Mouse (Mus musculus): ENCODE data around the gene Eif3l. TPM values are rescaled to one million over a fixed set of nuclear protein-coding genes. Genes with fewer than 3 reads are reported as not detected.
A peak's percentile ranks its signal among the peaks of the same experiment; 100 is the strongest.

Eif3l gene
- polyA plus RNA-seq, 1 experiment from 2014 or later, result 205 TPM

GRCm38 (mm10) chr15:79073752-79074151 is 1.2 kb upstream of the Eif3l start:
- Histone ChIP-seq H3K27ac (no peak overlapping the region), H3K9ac (no peak overlapping the region), H3K4me1 (peaks cover 12% of the 10 kb centered on the region), H3K36me3 (peaks cover 24% of the 10 kb centered on the region), H3K4me3 (no peak overlapping the region), H3K4me2 (replicated peaks) (no peak overlapping the region), H3K27me3 (replicated peaks) (no peaks in the 10 kb centered on the region), H3K9me3 (no peaks in the 10 kb centered on the region)
- no peak for ATAC-seq (ENCODE audit: low FRiP score, low read depth)

- Histone ChIP-seq H3K36me3 (peaks cover 31% of the 10 kb centered on the region), H3K27ac (no peak overlapping the region), H3K9ac (peak overlapping the region; percentile 80; the same call in 1 of the 2 replicates), H3K4me1 (peaks cover 12% of the 10 kb centered on the region), H3K27me3 (replicated peaks) (no peaks in the 10 kb centered on the region), H3K4me2 (replicated peaks) (peak overlapping the region; percentile 93), H3K9me3 (no peaks in the 10 kb centered on the region), H3K4me3 (peak overlapping the region; percentile 90)
- WGBS, result 42% methylated on average over 10 of the region's 10 CpGs
- no peak for ATAC-seq (ENCODE audit: low FRiP score, low read depth)
Observed at GRCm38 (mm10) chr15:79074446-79074845, 533 bp upstream of the Eif3l start.

GRCm38 (mm10) chr15:79075658-79076365 is 833 bp downstream of the Eif3l start:
- H3K36me3 ChIP-seq, result peaks cover 42% of the 10 kb centered on the region
- no peaks in the 10 kb centered on the region for H3K27me3 ChIP-seq (replicated peaks)
- H3K4me2 ChIP-seq (replicated peaks), result peak overlapping the region; percentile 93
- H3K9ac ChIP-seq, result peak overlapping the region; percentile 80
- 37% methylated on average over 15 of the region's 15 CpGs for WGBS
- peak overlapping the region; percentile 90 for H3K4me3 ChIP-seq
- peaks cover 12% of the 10 kb centered on the region for H3K4me1 ChIP-seq
- no peak overlapping the region for H3K27ac ChIP-seq
- no peaks in the 10 kb centered on the region for H3K9me3 ChIP-seq
- no peak for ATAC-seq (ENCODE audit: low FRiP score, low read depth)

GRCm38 (mm10) chr15:79079567-79079966 is 4.6 kb downstream of the Eif3l start:
- H3K4me2 ChIP-seq (replicated peaks), result no peak overlapping the region
- no peaks in the 10 kb centered on the region for H3K27me3 ChIP-seq (replicated peaks)
- H3K4me1 ChIP-seq, result peaks cover 8% of the 10 kb centered on the region
- WGBS, result 97% methylated on average over 7 of the region's 7 CpGs
- H3K27ac ChIP-seq, result no peak overlapping the region
- H3K9me3 ChIP-seq, result no peaks in the 10 kb centered on the region
- H3K9ac ChIP-seq, result no peak overlapping the region
- no peak overlapping the region for H3K4me3 ChIP-seq
- ATAC-seq (ENCODE audit: low FRiP score, low read depth), result no peak
- peaks cover 79% of the 10 kb centered on the region for H3K36me3 ChIP-seq

GRCm38 (mm10) chr15:79092284-79092683 is 17.3 kb downstream of the Eif3l start:
- Histone ChIP-seq H3K4me2 (replicated peaks) (no peak overlapping the region), H3K9ac (no peak overlapping the region), H3K4me3 (no peak overlapping the region), H3K36me3 (peaks cover 85% of the 10 kb centered on the region), H3K4me1 (no peaks in the 10 kb centered on the region; the same call in 1 of the 2 replicates), H3K9me3 (no peaks in the 10 kb centered on the region), H3K27ac (no peak overlapping the region), H3K27me3 (replicated peaks) (no peaks in the 10 kb centered on the region)
- ATAC-seq (ENCODE audit: low FRiP score, low read depth), result no peak
- 91% methylated on average over 6 of the region's 6 CpGs for WGBS

- no peak for ATAC-seq (ENCODE audit: low FRiP score, low read depth)
Observed at GRCm38 (mm10) chr15:79093083-79093839, 18.3 kb downstream of the Eif3l start.

GRCm38 (mm10) chr15:79095483-79095882 is 20.5 kb downstream of the Eif3l start:
- H3K4me1 ChIP-seq, result no peaks in the 10 kb centered on the region; the same call in 1 of the 2 replicates
- peaks cover 58% of the 10 kb centered on the region for H3K36me3 ChIP-seq
- H3K27me3 ChIP-seq (replicated peaks), result no peaks in the 10 kb centered on the region
- H3K9ac ChIP-seq, result no peak overlapping the region
- 83% methylated on average over 5 of the region's 5 CpGs for WGBS
- ATAC-seq (ENCODE audit: low FRiP score, low read depth), result no peak
- H3K27ac ChIP-seq, result no peak overlapping the region
- H3K4me2 ChIP-seq (replicated peaks), result no peak overlapping the region
- no peaks in the 10 kb centered on the region for H3K9me3 ChIP-seq
- no peak overlapping the region for H3K4me3 ChIP-seq

More at GRCm38 (mm10) chr15:79093083-79093839, 18.3 kb downstream of the Eif3l start:
- H3K4me2 ChIP-seq (replicated peaks), result no peak overlapping the region
- H3K9ac ChIP-seq, result no peak overlapping the region
- no peaks in the 10 kb centered on the region; the same call in 1 of the 2 replicates for H3K4me1 ChIP-seq
- no peak overlapping the region for H3K27ac ChIP-seq
- 82% methylated on average over 7 of the region's 7 CpGs for WGBS
- no peak overlapping the region for H3K4me3 ChIP-seq
- H3K9me3 ChIP-seq, result no peaks in the 10 kb centered on the region
- H3K36me3 ChIP-seq, result peaks cover 78% of the 10 kb centered on the region
- H3K27me3 ChIP-seq (replicated peaks), result no peaks in the 10 kb centered on the region

- Histone ChIP-seq H3K9ac (no peak overlapping the region), H3K4me2 (replicated peaks) (no peak overlapping the region), H3K4me3 (no peak overlapping the region), H3K9me3 (no peaks in the 10 kb centered on the region), H3K27me3 (replicated peaks) (no peaks in the 10 kb centered on the region), H3K36me3 (peaks cover 47% of the 10 kb centered on the region), H3K27ac (no peak overlapping the region), H3K4me1 (no peaks in the 10 kb centered on the region; the same call in 1 of the 2 replicates)
- no peak for ATAC-seq (ENCODE audit: low FRiP score, low read depth)
- WGBS, result 78% methylated on average over 3 of the region's 3 CpGs
Observed at GRCm38 (mm10) chr15:79096556-79096955, 21.6 kb downstream of the Eif3l start.

- Histone ChIP-seq H3K4me3 (no peak overlapping the region), H3K9me3 (no peaks in the 10 kb centered on the region), H3K4me1 (no peaks in the 10 kb centered on the region; the same call in 1 of the 2 replicates), H3K27me3 (replicated peaks) (no peaks in the 10 kb centered on the region), H3K9ac (no peak overlapping the region), H3K36me3 (peaks cover 43% of the 10 kb centered on the region), H3K4me2 (replicated peaks) (no peak overlapping the region), H3K27ac (no peak overlapping the region)
- ATAC-seq (ENCODE audit: low FRiP score, low read depth), result no peak
- 42% methylated on average over 2 of the region's 2 CpGs for WGBS
Observed at GRCm38 (mm10) chr15:79097135-79097534, 22.2 kb downstream of the Eif3l start.

GRCm38 (mm10) chr15:79097611-79098025 is 22.6 kb downstream of the Eif3l start:
- Histone ChIP-seq H3K27ac (no peak overlapping the region), H3K36me3 (peaks cover 38% of the 10 kb centered on the region), H3K9ac (no peak overlapping the region), H3K9me3 (no peaks in the 10 kb centered on the region), H3K4me2 (replicated peaks) (no peak overlapping the region), H3K4me1 (no peaks in the 10 kb centered on the region; the same call in 1 of the 2 replicates), H3K4me3 (no peak overlapping the region), H3K27me3 (replicated peaks) (no peaks in the 10 kb centered on the region)
- no peak for ATAC-seq (ENCODE audit: low FRiP score, low read depth)
- WGBS, result 53% methylated on average over 6 of the region's 6 CpGs

- Histone ChIP-seq H3K4me2 (replicated peaks) (no peak overlapping the region), H3K9ac (no peak overlapping the region), H3K4me1 (no peaks in the 10 kb centered on the region; the same call in 1 of the 2 replicates), H3K27ac (no peak overlapping the region), H3K36me3 (peaks cover 32% of the 10 kb centered on the region), H3K27me3 (replicated peaks) (no peaks in the 10 kb centered on the region), H3K9me3 (no peaks in the 10 kb centered on the region), H3K4me3 (no peak overlapping the region)
- WGBS, result 58% methylated on average over 5 of the region's 5 CpGs
- no peak for ATAC-seq (ENCODE audit: low FRiP score, low read depth)
Observed at GRCm38 (mm10) chr15:79098220-79098619, 23.2 kb downstream of the Eif3l start.

GRCm38 (mm10) chr15:79098868-79099267 is 23.9 kb downstream of the Eif3l start:
- no peak for ATAC-seq (ENCODE audit: low FRiP score, low read depth)
- Histone ChIP-seq H3K4me1 (no peaks in the 10 kb centered on the region; the same call in 1 of the 2 replicates), H3K4me3 (no peak overlapping the region), H3K27ac (no peak overlapping the region), H3K27me3 (replicated peaks) (no peaks in the 10 kb centered on the region), H3K9ac (no peak overlapping the region), H3K9me3 (no peaks in the 10 kb centered on the region), H3K36me3 (peaks cover 26% of the 10 kb centered on the region), H3K4me2 (replicated peaks) (no peak overlapping the region)
- 52% methylated on average over 7 of the region's 7 CpGs for WGBS

Measured in neural tube, embryonic 12.5 days (tissue).